Mouse (Mus musculus) left cerebral cortex, adult 6 months (tissue): ENCODE data around the gene Slc22a3. TPM values are rescaled to one million over a fixed set of nuclear protein-coding genes. Genes with fewer than 3 reads are reported as not detected.

Experiments
- long read RNA-seq, 2 experiments: library from polyadenylated mRNA; unstranded; transcript quantifications; one replicate each; pipeline ENCODE4 v2.0.0; 2019 to 2020
- polyA plus RNA-seq: library from polyadenylated mRNA; unstranded; fragments of <200 nt; fragmentation: Nextera tagmentation; gene quantifications from 2 replicates; pipeline ENCODE4 v1.2.3, GENCODE M21; 2021

Gene Slc22a3
- 0.36 and 0.55 TPM in 2 replicates for polyA plus RNA-seq
- long read RNA-seq, experiment 1, transcript Slc22a3-201 (11 exons, 3,504 nt) = major isoform, 6 of 6 reads
- long read RNA-seq, experiment 1, partial matches to known transcripts = 0 of 6 reads
- long read RNA-seq, experiment 1, other reads (novel, unspliced or antisense) = 0 of 6 reads
- long read RNA-seq, experiment 2, partial matches to known transcripts = 0 of 2 reads
- long read RNA-seq, experiment 2, other reads (novel, unspliced or antisense) = 2 of 2 reads

GRCm38 (mm10) chr17:12507654-12508204, at the start of gene Slc22a3:
Gene Slc22a3, minus strand, starts transcription at chr17:12507704.

DNA sequence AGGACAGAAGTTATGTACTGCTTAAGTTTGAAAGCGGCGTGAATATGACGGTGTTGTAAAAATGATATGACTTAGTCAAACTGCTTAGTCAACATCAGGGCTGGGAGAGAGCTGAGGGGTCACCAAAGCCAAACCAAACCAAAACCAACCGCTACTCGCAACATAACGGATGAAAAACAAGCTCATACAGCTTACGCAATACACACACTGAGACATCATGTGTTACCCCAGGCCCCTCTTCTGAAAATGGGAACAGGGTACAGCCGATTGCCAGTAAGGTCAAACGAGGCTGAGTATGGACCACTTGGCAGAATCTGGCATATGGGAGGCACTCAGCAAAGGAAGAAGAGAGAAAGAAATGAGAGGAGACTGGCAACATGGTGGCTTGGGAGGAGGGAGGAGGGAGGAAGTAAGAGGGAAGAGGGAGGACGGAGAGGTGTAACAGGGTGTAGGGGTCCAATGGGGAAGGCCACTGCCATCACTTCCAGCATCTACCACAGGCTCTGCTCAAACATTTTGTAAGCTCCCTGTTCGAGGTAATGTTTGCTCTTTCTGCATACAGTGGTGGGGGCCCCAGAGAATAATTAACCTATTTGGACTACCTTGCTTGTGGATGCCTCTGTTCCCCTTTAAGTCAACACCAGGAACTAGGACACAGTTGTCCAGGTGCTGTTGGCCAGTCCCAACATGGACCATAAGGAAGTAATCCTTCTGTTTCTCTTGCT, 129.4 kb downstream of the Slc22a3 start, which contains the start of gene Plg:
TSS of gene Plg (plus strand) at position 628 of the 725 bp plus-strand sequence.

Other genes with a start within 250 kb of the Slc22a3 start
- 16.8 and 22.4 TPM in 2 replicates for gene Map3k4, start 188.9 kb downstream of the Slc22a3 start, polyA plus RNA-seq
- gene Plg, start 129.1 kb downstream of the Slc22a3 start, polyA plus RNA-seq = not detected in 2 replicates
- gene Slc22a2, start 76.4 kb upstream of the Slc22a3 start, polyA plus RNA-seq = 0.73 and 0.87 TPM in 2 replicates
- gene Slc22a1, start 168.1 kb upstream of the Slc22a3 start, polyA plus RNA-seq = 1.6 and 1.9 TPM in 2 replicates